Mouse (Mus musculus) midbrain, embryonic 10.5 days (tissue): ENCODE measurements around the gene Cobl. TPM values are rescaled to one million over a fixed set of nuclear protein-coding genes. Genes with fewer than 3 reads are reported as not detected.

ENCODE experiments used
- DNase-seq: peaks from one replicate; pipeline ENCODE4 v3.0.0-alpha.2; 2017; ENCODE audit warnings: low spot score
- H3K27ac ChIP-seq: fragments of 300-500 bp; sonication (generic); replicated peaks from 2 replicates; pipeline ENCODE4 v1.5.1; 2016; ENCODE audit warnings: mild to moderate bottlenecking
- H3K27me3 ChIP-seq: fragments of 300-500 bp; sonication (generic); 2 replicates; pipeline ENCODE4 v1.6.1; 2016; ENCODE audit warnings: low read depth, mild to moderate bottlenecking; ENCODE audit not compliant: poor library complexity, severe bottlenecking
- H3K36me3 ChIP-seq: fragments of 300-500 bp; sonication (generic); 2 replicates; pipeline ENCODE4 v1.6.1; 2016; ENCODE audit warnings: mild to moderate bottlenecking, moderate library complexity
- H3K4me1 ChIP-seq: fragments of 300-500 bp; sonication (generic); 2 replicates; pipeline ENCODE4 v1.6.1; 2016
- H3K4me3 ChIP-seq: fragments of 300-500 bp; sonication (generic); 2 replicates; pipeline ENCODE4 v1.5.1; 2016; ENCODE audit warnings: mild to moderate bottlenecking, moderate library complexity
- H3K9me3 ChIP-seq: fragments of 300-500 bp; sonication (generic); replicated peaks from 2 replicates; pipeline ENCODE4 v1.6.1; 2016; ENCODE audit warnings: mild to moderate bottlenecking
- WGBS: fragments of 180-500 bp; shearing (Covaris S2); methylation state at CpG from one replicate; pipeline ENCODE4 v1.1.7; 2016; 5-methylcytosine and 5-hydroxymethylcytosine counted together
- polyA plus RNA-seq: library from polyadenylated mRNA; unstranded; fragments of >200 nt; fragmentation: Nextera tagmentation; extraction: Ambion mirVana; gene quantifications from 2 replicates; pipeline ENCODE4 v1.2.1, GENCODE M21; 2016

Cobl gene
- polyA plus RNA-seq, 1 experiment from 2014 or later: 1.9 TPM

- H3K27ac ChIP-seq: no peak overlapping the region
- H3K4me1 ChIP-seq: no peaks in the 10 kb centered on the region
- H3K27me3 ChIP-seq: no peaks in the 10 kb centered on the region
- no peaks in the 10 kb centered on the region for H3K36me3 ChIP-seq
- DNase-seq: no peak
- WGBS: 85% methylated on average over 4 of the region's 4 CpGs
- H3K9me3 ChIP-seq: no peaks in the 10 kb centered on the region
- H3K4me3 ChIP-seq: no peak overlapping the region
These were observed 55.3 kb downstream of the Cobl start for GRCm38 (mm10) chr11:12409463-12409862.

GRCm38 (mm10) chr11:12407834-12408233 is 56.9 kb downstream of the Cobl start:
- DNase-seq: no peak
- no peak overlapping the region for H3K27ac ChIP-seq
- H3K4me3 ChIP-seq: no peak overlapping the region
- WGBS: 91% methylated on average over 6 of the region's 6 CpGs
- H3K27me3 ChIP-seq: no peaks in the 10 kb centered on the region
- no peaks in the 10 kb centered on the region for H3K36me3 ChIP-seq
- no peaks in the 10 kb centered on the region for H3K9me3 ChIP-seq
- H3K4me1 ChIP-seq: no peaks in the 10 kb centered on the region

GRCm38 (mm10) chr11:12399903-12400302 is 64.9 kb downstream of the Cobl start:
- H3K9me3 ChIP-seq: no peaks in the 10 kb centered on the region
- 91% methylated on average over 2 of the region's 2 CpGs for WGBS
- no peak overlapping the region for H3K27ac ChIP-seq
- H3K36me3 ChIP-seq: no peaks in the 10 kb centered on the region
- peaks cover 20% of the 10 kb centered on the region for H3K4me1 ChIP-seq
- no peak for DNase-seq
- H3K4me3 ChIP-seq: no peak overlapping the region
- no peaks in the 10 kb centered on the region for H3K27me3 ChIP-seq

- H3K4me1 ChIP-seq: peaks cover 20% of the 10 kb centered on the region
- DNase-seq: no peak
- H3K36me3 ChIP-seq: no peaks in the 10 kb centered on the region
- H3K9me3 ChIP-seq: no peaks in the 10 kb centered on the region
- H3K4me3 ChIP-seq: no peak overlapping the region
- no peak overlapping the region for H3K27ac ChIP-seq
- no peaks in the 10 kb centered on the region for H3K27me3 ChIP-seq
These were observed 68.6 kb downstream of the Cobl start for GRCm38 (mm10) chr11:12396196-12396595.

GRCm38 (mm10) chr11:12394701-12395100 is 70.1 kb downstream of the Cobl start:
- DNase-seq: no peak
- no peaks in the 10 kb centered on the region for H3K9me3 ChIP-seq
- no peaks in the 10 kb centered on the region for H3K36me3 ChIP-seq
- no peak overlapping the region for H3K4me3 ChIP-seq
- H3K27me3 ChIP-seq: no peaks in the 10 kb centered on the region
- 67% methylated on average over 1 of the region's 1 CpGs for WGBS
- no peak overlapping the region for H3K27ac ChIP-seq
- peaks cover 20% of the 10 kb centered on the region for H3K4me1 ChIP-seq

- no peak overlapping the region for H3K4me3 ChIP-seq
- peaks cover 20% of the 10 kb centered on the region for H3K4me1 ChIP-seq
- DNase-seq: no peak
- H3K27ac ChIP-seq: no peak overlapping the region
- H3K9me3 ChIP-seq: no peaks in the 10 kb centered on the region
- no peaks in the 10 kb centered on the region for H3K27me3 ChIP-seq
- no peaks in the 10 kb centered on the region for H3K36me3 ChIP-seq
- 71% methylated on average over 3 of the region's 3 CpGs for WGBS
These were observed 70.6 kb downstream of the Cobl start for GRCm38 (mm10) chr11:12394151-12394550.

- Histone ChIP-seq H3K27ac (no peak overlapping the region), H3K4me1 (peaks cover 11% of the 10 kb centered on the region), H3K4me3 (no peak overlapping the region), H3K36me3 (no peaks in the 10 kb centered on the region), H3K27me3 (no peaks in the 10 kb centered on the region), H3K9me3 (no peaks in the 10 kb centered on the region)
- DNase-seq: no peak
- WGBS: 82% methylated on average over 2 of the region's 2 CpGs
These were observed 79.9 kb downstream of the Cobl start for GRCm38 (mm10) chr11:12384826-12385225.

- Histone ChIP-seq H3K27ac (no peak overlapping the region), H3K4me3 (no peak overlapping the region), H3K36me3 (no peaks in the 10 kb centered on the region), H3K9me3 (no peaks in the 10 kb centered on the region), H3K4me1 (peaks cover 11% of the 10 kb centered on the region), H3K27me3 (no peaks in the 10 kb centered on the region)
- 91% methylated on average over 4 of the region's 4 CpGs for WGBS
- DNase-seq: no peak
These were observed 81.8 kb downstream of the Cobl start for GRCm38 (mm10) chr11:12382991-12383390.

- H3K9me3 ChIP-seq: no peaks in the 10 kb centered on the region
- no peak overlapping the region for H3K4me3 ChIP-seq
- no peaks in the 10 kb centered on the region for H3K36me3 ChIP-seq
- H3K4me1 ChIP-seq: peaks cover 28% of the 10 kb centered on the region
- no peaks in the 10 kb centered on the region for H3K27me3 ChIP-seq
- 44% methylated on average over 3 of the region's 3 CpGs for WGBS
- no peak for DNase-seq
- 0 out of 2 replicates have a peak overlapping the region, but pooled peaks have one; percentile 13 for H3K27ac ChIP-seq
These were observed 83.7 kb downstream of the Cobl start for GRCm38 (mm10) chr11:12381096-12381495.

GRCm38 (mm10) chr11:12376628-12377027 is 88.1 kb downstream of the Cobl start:
- peaks cover 54% of the 10 kb centered on the region for H3K4me1 ChIP-seq
- DNase-seq: peak; percentile 59
- H3K36me3 ChIP-seq: no peaks in the 10 kb centered on the region
- 28% methylated on average over 3 of the region's 3 CpGs for WGBS
- no peaks in the 10 kb centered on the region for H3K9me3 ChIP-seq
- 0 out of 2 replicates have a peak overlapping the region, but pooled peaks have one; percentile 19 for H3K27ac ChIP-seq
- H3K4me3 ChIP-seq: no peak overlapping the region
- peaks cover 20% of the 10 kb centered on the region for H3K27me3 ChIP-seq

- Histone ChIP-seq H3K27ac (peak overlapping the region; percentile 28; the same call in 1 of the 2 replicates), H3K9me3 (no peaks in the 10 kb centered on the region), H3K27me3 (peaks cover 20% of the 10 kb centered on the region), H3K4me3 (no peak overlapping the region), H3K36me3 (no peaks in the 10 kb centered on the region), H3K4me1 (peaks cover 70% of the 10 kb centered on the region)
- DNase-seq: peak; percentile 77
- 35% methylated on average over 12 of the region's 12 CpGs for WGBS
These were observed 91.4 kb downstream of the Cobl start for GRCm38 (mm10) chr11:12373106-12374098.

- Histone ChIP-seq H3K27me3 (peaks cover 20% of the 10 kb centered on the region), H3K9me3 (no peaks in the 10 kb centered on the region), H3K4me3 (no peak overlapping the region), H3K36me3 (no peaks in the 10 kb centered on the region), H3K27ac (peak overlapping the region; percentile 65), H3K4me1 (peaks cover 64% of the 10 kb centered on the region)
- DNase-seq: peak; percentile 52
These were observed 93.8 kb downstream of the Cobl start for GRCm38 (mm10) chr11:12370957-12371356.

- Histone ChIP-seq H3K27ac (no peak overlapping the region), H3K4me1 (peaks cover 42% of the 10 kb centered on the region)
These were observed 97.2 kb downstream of the Cobl start for GRCm38 (mm10) chr11:12367426-12368178.

More at GRCm38 (mm10) chr11:12367426-12368178, 97.2 kb downstream of the Cobl start:
- H3K4me3 ChIP-seq: no peak overlapping the region
- WGBS: 59% methylated on average over 5 of the region's 5 CpGs
- no peaks in the 10 kb centered on the region for H3K9me3 ChIP-seq
- H3K36me3 ChIP-seq: no peaks in the 10 kb centered on the region
- no peak for DNase-seq
- no peaks in the 10 kb centered on the region for H3K27me3 ChIP-seq
